Mouse (Mus musculus): ENCODE results near the gene Pdzk1. TPM values are rescaled to one million over a fixed set of nuclear protein-coding genes. Genes with fewer than 3 reads are reported as not detected.

Pdzk1 gene
- under 1 TPM; 0.14 to 0.25 TPM for total RNA-seq (2021)
- long read RNA-seq, partial matches to known transcripts = 0 of 1 reads
- long read RNA-seq, other reads (novel, unspliced or antisense) = 1 of 1 reads

- no peak for DNase-seq (ENCODE audit: low spot score in 2 of 2)
These were observed at the start of gene Pdzk1, which contains the start of gene Cd160 for GRCm38 (mm10) chr3:96828984-96829383. TSS of gene Pdzk1 (plus strand) at chr3:96829284. TSS of gene Cd160 (minus strand) at chr3:96829351.

GRCm38 (mm10) chr3:96782236-96782635 is 46.8 kb upstream of the Pdzk1 start:
- DNase-seq (ENCODE audit: low spot score in 2 of 2) = no peak

GRCm38 (mm10) chr3:96787784-96788183 is 41.3 kb upstream of the Pdzk1 start:
- no peak for DNase-seq (ENCODE audit: low spot score in 2 of 2)

- peak in 1 of 2 experiments; percentile 27 for DNase-seq (ENCODE audit: low spot score in 2 of 2)
These were observed 40.6 kb upstream of the Pdzk1 start for GRCm38 (mm10) chr3:96788506-96788905.

GRCm38 (mm10) chr3:96800254-96800653 is 28.8 kb upstream of the Pdzk1 start:
- DNase-seq (ENCODE audit: low spot score in 2 of 2) = no peak

GRCm38 (mm10) chr3:96802214-96802613 is 26.9 kb upstream of the Pdzk1 start:
- DNase-seq (ENCODE audit: low spot score in 2 of 2) = no peak

GRCm38 (mm10) chr3:96808136-96808535 is 20.9 kb upstream of the Pdzk1 start:
- no peak for DNase-seq (ENCODE audit: low spot score in 2 of 2)

- no peak for DNase-seq (ENCODE audit: low spot score in 2 of 2)
These were observed 20.4 kb upstream of the Pdzk1 start for GRCm38 (mm10) chr3:96808651-96809050.

- DNase-seq (ENCODE audit: low spot score in 2 of 2) = no peak
These were observed 17.9 kb upstream of the Pdzk1 start for GRCm38 (mm10) chr3:96811232-96811631.

- peak; percentile 83 to 86 for DNase-seq (ENCODE audit: low spot score in 2 of 2)
These were observed 16.5 kb upstream of the Pdzk1 start for GRCm38 (mm10) chr3:96812395-96813091.

- peak; percentile 29 to 43 for DNase-seq (ENCODE audit: low spot score in 2 of 2)
These were observed 16.0 kb upstream of the Pdzk1 start for GRCm38 (mm10) chr3:96813106-96813505.

GRCm38 (mm10) chr3:96813591-96814244 is 15.4 kb upstream of the Pdzk1 start:
- no peak for DNase-seq (ENCODE audit: low spot score in 2 of 2)

- DNase-seq (ENCODE audit: low spot score in 2 of 2) = no peak
These were observed 14.7 kb upstream of the Pdzk1 start for GRCm38 (mm10) chr3:96814342-96814741.

GRCm38 (mm10) chr3:96820116-96820915 is 8.8 kb upstream of the Pdzk1 start:
- DNase-seq (ENCODE audit: low spot score in 2 of 2) = no peak

- DNase-seq (ENCODE audit: low spot score in 2 of 2) = no peak
These were observed 7.5 kb upstream of the Pdzk1 start for GRCm38 (mm10) chr3:96821581-96821980.

GRCm38 (mm10) chr3:96823701-96824100 is 5.4 kb upstream of the Pdzk1 start:
- DNase-seq (ENCODE audit: low spot score in 2 of 2) = no peak

- no peak for DNase-seq (ENCODE audit: low spot score in 2 of 2)
These were observed 4.5 kb upstream of the Pdzk1 start for GRCm38 (mm10) chr3:96824614-96825013.

- DNase-seq (ENCODE audit: low spot score in 2 of 2) = no peak
These were observed 3.8 kb upstream of the Pdzk1 start for GRCm38 (mm10) chr3:96825261-96825660.

- no peak for DNase-seq (ENCODE audit: low spot score in 2 of 2)
These were observed 698 bp upstream of the Pdzk1 start for GRCm38 (mm10) chr3:96828308-96828864.

GRCm38 (mm10) chr3:96829856-96830255 is 772 bp downstream of the Pdzk1 start:
- no peak for DNase-seq (ENCODE audit: low spot score in 2 of 2)

GRCm38 (mm10) chr3:96832930-96833329 is 3.8 kb downstream of the Pdzk1 start:
- no peak for DNase-seq (ENCODE audit: low spot score in 2 of 2)
